Mouse (Mus musculus): ENCODE results near the gene Camkk2. TPM values are rescaled to one million over a fixed set of nuclear protein-coding genes. Genes with fewer than 3 reads are reported as not detected.

Camkk2 gene
- 36.3 and 56.5 TPM in 2 replicates for polyA plus RNA-seq (2012; rRNA removed; ENCODE audit: low replicate concordance)

GRCm38 (mm10) chr5:122779277-122779834, at the start of gene Camkk2:
Camkk2 (minus strand) TSS chr5:122779409.

GRCm38 (mm10) chr5:122820777-122821523, 41.7 kb upstream of the Camkk2 start, which contains the start of gene Anapc5:
Anapc5 (minus strand) TSS chr5:122821339.

GRCm38 (mm10) chr5:122707276-122708181, 71.7 kb downstream of the Camkk2 start, which contains the start of gene P2rx4:
P2rx4 (plus strand) TSS chr5:122707544.

Other genes starting within 250 kb of the Camkk2 start
- 1.3 and 3.3 TPM in 2 replicates for gene Ift81, start 164.9 kb downstream of the Camkk2 start, polyA plus RNA-seq (2012; rRNA removed; ENCODE audit: low replicate concordance)
- gene P2rx7, start 135.5 kb downstream of the Camkk2 start, polyA plus RNA-seq (2012; rRNA removed; ENCODE audit: low replicate concordance) = 26.9 and 34.8 TPM in 2 replicates
- gene P2rx4, start 71.9 kb downstream of the Camkk2 start, polyA plus RNA-seq (2012; rRNA removed; ENCODE audit: low replicate concordance) = 75.4 and 100 TPM in 2 replicates
- 179 and 369 TPM in 2 replicates for gene Anapc5, start 41.9 kb upstream of the Camkk2 start, polyA plus RNA-seq (2012; rRNA removed; ENCODE audit: low replicate concordance)
- 6.0 and 9.6 TPM in 2 replicates for gene Rnf34, start 70.6 kb upstream of the Camkk2 start, polyA plus RNA-seq (2012; rRNA removed; ENCODE audit: low replicate concordance)
- gene Kdm2b, start 210.4 kb upstream of the Camkk2 start, polyA plus RNA-seq (2012; rRNA removed; ENCODE audit: low replicate concordance) = 21.5 and 33.3 TPM in 2 replicates
- gene Orai1, start 235.7 kb upstream of the Camkk2 start, polyA plus RNA-seq (2012; rRNA removed; ENCODE audit: low replicate concordance) = 104 and 119 TPM in 2 replicates